Mouse (Mus musculus) neural tube, embryonic 14.5 days (tissue): ENCODE results near the gene Gpr141. TPM values are rescaled to one million over a fixed set of nuclear protein-coding genes. Genes with fewer than 3 reads are reported as not detected.

Experiments
- ATAC-seq: fragments of 200-750 bp; cut with Nextera tagmentation; 2 replicates; pipeline ENCODE4 v1.8.0; 2017; ENCODE audit warnings: low read depth, mild to moderate bottlenecking, moderate TSS enrichment, moderate library complexity
- H3K27ac ChIP-seq: fragments of 300-500 bp; sonication (generic); 2 replicates; pipeline ENCODE4 v1.5.1; 2014; ENCODE audit warnings: low read depth, mild to moderate bottlenecking, control low read depth, low read length, moderate library complexity, mixed read lengths
- H3K27me3 ChIP-seq: fragments of 300-500 bp; sonication (generic); 2 replicates; pipeline ENCODE4 v1.6.1; 2014; ENCODE audit warnings: low read length; ENCODE audit not compliant: control insufficient read depth, insufficient read depth
- H3K36me3 ChIP-seq: fragments of 300-500 bp; sonication (generic); 2 replicates; pipeline ENCODE4 v1.6.1; 2014; ENCODE audit warnings: low read length, mixed read lengths; ENCODE audit not compliant: control insufficient read depth, insufficient read depth
- H3K4me1 ChIP-seq: fragments of 300-500 bp; sonication (generic); 2 replicates; pipeline ENCODE4 v1.6.1; 2014; ENCODE audit warnings: low read length; ENCODE audit not compliant: control insufficient read depth, insufficient read depth
- H3K4me2 ChIP-seq: fragments of 300-500 bp; sonication (generic); 2 replicates; pipeline ENCODE4 v1.6.1; 2014; ENCODE audit warnings: mild to moderate bottlenecking, low read depth, low read length, control low read depth
- H3K4me3 ChIP-seq: fragments of 300-500 bp; sonication (generic); 2 replicates; pipeline ENCODE4 v1.5.1; 2014; ENCODE audit warnings: low read depth, low read length, control low read depth, mixed read lengths
- H3K9ac ChIP-seq: fragments of 300-500 bp; sonication (generic); replicated peaks from 2 replicates; pipeline ENCODE4 v1.6.1; 2014; ENCODE audit warnings: low read depth, mild to moderate bottlenecking, control low read depth, low read length, mixed read lengths
- H3K9me3 ChIP-seq: fragments of 300-500 bp; sonication (generic); 2 replicates; pipeline ENCODE4 v1.6.1; 2016; ENCODE audit warnings: low read length; ENCODE audit not compliant: control insufficient read depth
- WGBS: fragments of 180-500 bp; shearing (Covaris S2); extraction: QIAGEN DNeasy Blood & Tissue Kit; methylation state at CpG from one replicate; pipeline ENCODE4 v1.1.7; 2014; 5-methylcytosine and 5-hydroxymethylcytosine counted together
- polyA plus RNA-seq: library from polyadenylated mRNA; unstranded; fragments of >200 nt; fragmentation: Nextera tagmentation; extraction: Ambion mirVana; gene quantifications from 2 replicates; pipeline ENCODE4 v1.2.1, GENCODE M21; 2014

Gpr141 gene
- polyA plus RNA-seq, 1 experiment from 2014 or later, result not detected

DNA sequence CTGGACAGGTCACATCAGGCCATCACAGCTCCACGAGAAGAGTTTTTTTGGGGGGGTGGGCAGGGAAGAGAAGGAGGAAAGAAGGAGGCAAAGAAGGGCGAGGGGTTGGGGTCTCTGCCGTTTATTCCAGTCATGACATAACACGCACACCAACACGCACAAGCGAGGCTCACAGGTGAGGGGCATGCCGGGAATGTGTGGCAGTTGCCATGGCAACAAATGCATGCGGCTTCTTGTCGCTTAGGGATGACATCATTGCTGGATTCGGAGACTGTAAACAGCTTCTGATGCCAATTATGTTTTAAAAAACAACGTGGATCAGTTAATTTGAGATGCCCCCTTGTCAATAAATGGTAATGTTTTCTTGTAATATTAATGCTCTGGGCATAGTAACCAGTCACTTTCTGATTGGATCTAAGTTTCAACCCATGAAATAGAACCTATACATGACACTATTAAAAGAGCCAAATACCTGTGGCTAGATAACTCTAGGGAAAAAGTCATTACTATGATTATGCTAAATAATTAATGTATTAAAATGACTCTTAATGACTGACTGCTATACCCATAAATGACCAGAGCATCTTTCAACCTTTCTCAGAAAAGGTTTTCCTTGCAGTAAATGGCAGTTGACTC is 122.5 kb downstream of the Gpr141 start:
- H3K4me3 ChIP-seq, result no peak overlapping the region
- WGBS, result 60% methylated on average over 11 of the region's 11 CpGs
- no peaks in the 10 kb centered on the region for H3K4me1 ChIP-seq
- H3K9ac ChIP-seq, result no peak overlapping the region
- peak; percentile 80 for ATAC-seq
- no peaks in the 10 kb centered on the region for H3K27me3 ChIP-seq
- H3K9me3 ChIP-seq, result no peaks in the 10 kb centered on the region
- 0 out of 2 replicates have a peak overlapping the region, but pooled peaks have one; percentile 12 for H3K4me2 ChIP-seq
- H3K36me3 ChIP-seq, result no peaks in the 10 kb centered on the region
- no peak overlapping the region for H3K27ac ChIP-seq

DNA sequence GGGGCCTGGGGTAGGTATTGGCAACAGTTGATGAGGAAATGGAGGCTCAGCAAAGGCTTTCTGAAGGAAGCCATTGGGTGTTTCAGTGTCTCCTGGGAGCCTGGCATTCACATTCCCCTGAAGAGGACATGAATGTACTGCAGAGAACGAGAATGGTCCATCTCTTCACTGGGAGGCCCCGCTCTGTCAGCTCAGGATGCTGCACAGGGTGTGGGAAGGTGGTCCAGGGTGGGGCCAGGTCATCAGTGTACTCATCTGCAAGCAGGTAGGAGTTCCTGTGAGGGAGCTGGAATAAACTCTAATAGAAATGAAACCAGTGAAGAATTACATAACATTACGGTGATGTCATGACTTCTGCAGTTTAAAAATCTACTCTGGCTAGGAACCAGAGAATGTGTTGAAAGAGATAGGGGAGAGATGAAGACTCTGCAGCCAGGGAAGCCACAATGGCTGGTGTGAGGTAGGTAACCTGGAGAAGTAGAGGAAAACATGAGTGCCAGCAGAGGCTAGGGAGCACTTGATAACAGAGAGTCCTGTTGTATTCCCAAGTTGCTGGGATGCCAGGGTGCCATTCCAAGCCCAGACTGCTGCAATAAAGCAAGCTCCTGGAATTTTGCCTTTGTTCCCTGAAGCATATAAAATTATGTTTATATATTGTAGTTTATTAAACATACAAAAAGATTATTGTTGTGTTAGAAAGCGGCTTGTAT is 123.2 kb downstream of the Gpr141 start:
- WGBS, result 81% methylated on average over 4 of the region's 4 CpGs
- no peaks in the 10 kb centered on the region for H3K4me1 ChIP-seq
- no peak overlapping the region for H3K27ac ChIP-seq
- no peaks in the 10 kb centered on the region for H3K9me3 ChIP-seq
- H3K27me3 ChIP-seq, result no peaks in the 10 kb centered on the region
- no peaks in the 10 kb centered on the region for H3K36me3 ChIP-seq
- no peak for ATAC-seq
- no peak overlapping the region for H3K4me2 ChIP-seq
- H3K9ac ChIP-seq, result no peak overlapping the region
- no peak overlapping the region for H3K4me3 ChIP-seq

Other genes with a start within 250 kb of the Gpr141 start
- 20.7 TPM in 2 replicates for gene Epdr1, start 204.3 kb downstream of the Gpr141 start, polyA plus RNA-seq
- 3.2 and 4.3 TPM in 2 replicates for gene Sfrp4, start 201.2 kb downstream of the Gpr141 start, polyA plus RNA-seq
- not detected in 2 replicates for gene Nme8, start 126.5 kb downstream of the Gpr141 start, polyA plus RNA-seq